Mouse (Mus musculus) heart, adult 2 months (tissue): ENCODE data around the gene Klc4.

ENCODE experiments used
- CTCF ChIP-seq: fragments of 200-600 bp; IDR thresholded peaks from 2 replicates; pipeline ENCODE4 v1.8.1; 2022; ENCODE audit warnings: antibody characterized with exemption, mild to moderate bottlenecking, moderate library complexity
- EP300 ChIP-seq: fragments of 200-500 bp; IDR thresholded peaks from 2 replicates; pipeline ENCODE4 v1.6.1; 2011; ENCODE audit warnings: low read depth, low read length, control low read depth; ENCODE audit not compliant: insufficient read depth
- POLR2A ChIP-seq: fragments of 200-500 bp; IDR thresholded peaks from 2 replicates; pipeline ENCODE4 v1.6.1; 2011; ENCODE audit warnings: mild to moderate bottlenecking, low read depth, low read length, control low read depth; ENCODE audit not compliant: insufficient read depth

DNA sequence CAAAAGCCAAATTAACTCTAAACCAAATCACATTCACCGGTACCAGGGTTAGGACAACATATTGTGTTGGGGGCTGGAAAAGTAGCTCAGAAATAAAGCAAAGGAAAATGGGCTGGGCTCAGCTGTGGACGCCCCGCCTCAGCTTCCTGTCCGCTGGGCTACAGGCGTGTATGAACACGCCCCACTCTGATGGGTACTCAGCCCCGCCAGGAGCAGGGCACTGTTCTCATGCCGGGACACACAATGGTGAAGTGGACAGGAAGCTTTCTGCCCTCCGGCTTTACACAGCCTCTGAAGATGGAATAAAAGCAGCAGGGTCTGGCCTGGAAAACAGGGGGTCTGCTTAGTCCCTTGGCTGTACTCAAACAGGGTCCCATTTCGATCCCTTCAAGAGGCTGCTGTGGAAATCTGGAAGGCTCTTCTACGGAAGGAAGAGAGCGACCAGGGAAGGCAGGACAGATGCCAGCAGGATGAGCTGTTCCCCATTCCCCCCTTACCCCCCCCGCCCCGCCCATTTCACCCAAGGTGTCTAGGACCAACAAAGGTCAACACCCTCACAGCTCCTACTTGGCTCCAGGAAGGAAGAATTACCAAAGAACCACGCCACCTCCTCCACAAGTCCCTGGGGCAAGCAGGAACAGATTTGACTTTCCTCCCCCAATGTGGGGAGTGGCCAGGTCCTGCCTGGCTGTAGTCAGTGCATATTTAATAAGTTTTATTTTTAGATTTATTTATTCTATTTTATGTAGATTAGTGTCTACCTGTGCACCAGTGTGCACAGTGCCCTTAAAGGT is 35.9 kb downstream of the Klc4 start:
- TF ChIP-seq POLR2A (peak; percentile 56), CTCF (no peak), EP300 (no peak)
